15 mouse cellular contexts compared by ENCODE assay signal in the genomic region with DNA sequence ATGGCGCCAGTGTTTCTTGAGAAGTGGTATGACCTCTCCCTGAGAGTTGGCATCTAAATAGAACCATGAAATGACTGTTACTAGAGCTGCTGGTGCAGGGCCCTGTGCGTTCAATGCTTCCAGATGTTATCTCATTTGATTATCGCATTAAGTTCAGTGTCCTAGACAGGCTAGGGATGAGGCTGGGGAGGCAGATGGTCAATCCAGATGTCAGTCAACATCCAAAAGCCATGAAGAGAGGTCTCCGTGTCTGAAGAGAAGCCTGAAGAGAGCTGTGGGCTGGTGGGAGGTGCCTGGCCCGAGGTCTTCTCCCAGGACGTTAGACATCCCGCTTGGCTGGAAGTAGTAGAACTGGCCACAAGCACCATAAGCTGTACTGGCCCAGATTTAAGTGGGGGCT. TPM values are rescaled to one million over a fixed set of nuclear protein-coding genes. Genes with fewer than 3 reads are reported as not detected.
"Had no signal": no experiment of that assay in that cellular context is flagged by ENCODE, and none has a peak within 500 bp of the region (broad histone marks: within the 10 kb centered on the region; RNA-seq: fewer than 3 reads in every experiment).

No protein-coding gene starts in this region.

- DNase-seq: gastrocnemius, postnatal 10 days; gastrocnemius, postnatal 36 days; heart, adult 18-20 months; heart, postnatal 10 days; kidney, adult 11 months; kidney, adult 2 months; kidney, adult 9 months; kidney, postnatal 14 days; kidney, postnatal 36 days; layer of hippocampus, adult 9-11 months; layer of hippocampus, postnatal 36 days; liver; liver, embryonic 13.5 days; liver, postnatal 0 days had no signal

RNA-seq across cellular contexts. Expression of a gene that starts 10.1 kb away (rescaled TPM):
- total RNA-seq: hematopoietic stem cell, adult 5-6 weeks had no signal
